Mouse (Mus musculus) CH12.LX (cell line): ENCODE results near the gene Foxp1. TPM values are rescaled to one million over a fixed set of nuclear protein-coding genes. Genes with fewer than 3 reads are reported as not detected.

Experiments
- DNase-seq: peaks from one replicate; pipeline ENCODE4 v3.0.0-alpha.2; 2013; ENCODE audit errors: extremely low read depth
- H3K27ac ChIP-seq: 2 replicates; pipeline ENCODE4 v1.5.1; 2012; ENCODE audit warnings: low read depth, mild to moderate bottlenecking, control low read depth, moderate library complexity; ENCODE audit not compliant: insufficient read depth
- H3K27me3 ChIP-seq: replicated peaks from 2 replicates; pipeline ENCODE3; 2012; ENCODE audit warnings: inconsistent platforms
- H3K36me3 ChIP-seq, 2 experiments: replicated peaks in 1 of 2; 2 replicates each; pipeline versions ENCODE3 to v1.6.1; 2012; ENCODE audit warnings: inconsistent platforms in 1 of 2, low read length in 1 of 2, mild to moderate bottlenecking in 1 of 2, mixed read lengths in 1 of 2, moderate library complexity in 1 of 2; ENCODE audit not compliant: control insufficient read depth in 1 of 2, insufficient read depth in 1 of 2
- H3K4me1 ChIP-seq, 2 experiments: 2 replicates each; pipeline ENCODE4 v1.6.1; 2012; ENCODE audit warnings: inconsistent platforms in 1 of 2, moderate library complexity in 1 of 2; ENCODE audit not compliant: insufficient read depth in 2 of 2, control insufficient read depth in 1 of 2
- H3K4me2 ChIP-seq: 2 replicates; pipeline ENCODE4 v1.6.1; 2012; ENCODE audit warnings: low read depth, mild to moderate bottlenecking, control low read depth; ENCODE audit not compliant: poor library complexity, insufficient read depth, severe bottlenecking
- H3K4me3 ChIP-seq, 3 experiments: fragments of 150-350 bp in 1 of 3; sonication (generic) in 1 of 3; replicated peaks in 1 of 3; 2 replicates each; pipeline versions ENCODE3 to v1.5.1; 2011 to 2012; ENCODE audit warnings: low read depth in 2 of 3, low read length in 2 of 3, mild to moderate bottlenecking in 2 of 3, moderate library complexity in 2 of 3, control low read depth in 1 of 3, improper control_type of control experiment in 1 of 3, inconsistent platforms in 1 of 3, mixed read lengths in 1 of 3; ENCODE audit not compliant: poor library complexity in 1 of 3
- H3K79me2 ChIP-seq: replicated peaks from 2 replicates; pipeline ENCODE4 v1.6.1; 2012; ENCODE audit warnings: mild to moderate bottlenecking, moderate library complexity; ENCODE audit not compliant: control insufficient read depth, poor library complexity, insufficient read depth, severe bottlenecking; ENCODE audit errors: extremely low read depth
- H3K9ac ChIP-seq: 2 replicates; pipeline ENCODE4 v1.6.1; 2012; ENCODE audit warnings: low read depth, mild to moderate bottlenecking, control low read depth, moderate library complexity; ENCODE audit not compliant: insufficient read depth
- H3K9me3 ChIP-seq: replicated peaks from 2 replicates; pipeline ENCODE3; 2012; ENCODE audit warnings: low read length, inconsistent platforms, mixed read lengths
- BHLHE40 ChIP-seq: IDR thresholded peaks from 2 replicates; pipeline ENCODE4 v1.6.1; 2011; ENCODE audit warnings: mild to moderate bottlenecking, low read depth, low read length, improper control_type of control experiment
- CHD1 ChIP-seq: IDR thresholded peaks from 2 replicates; pipeline ENCODE4 v1.6.1; 2012; ENCODE audit warnings: low read depth, low read length, improper control_type of control experiment, inconsistent platforms
- CTCF ChIP-seq, 2 experiments: IDR thresholded peaks in 1 of 2; conservative IDR thresholded peaks in 1 of 2; 2 replicates each; pipeline ENCODE4 v1.5.1; 2011 to 2012; ENCODE audit warnings: low read depth in 2 of 2, low read length in 2 of 2, improper control_type of control experiment in 1 of 2, inconsistent platforms in 1 of 2, mild to moderate bottlenecking in 1 of 2, moderate library complexity in 1 of 2
- ELF1 ChIP-seq: IDR thresholded peaks from 2 replicates; pipeline ENCODE4 v1.6.1; 2014; ENCODE audit warnings: low read depth, mild to moderate bottlenecking, inconsistent platforms, low read length, improper control_type of control experiment
- EP300 ChIP-seq: IDR thresholded peaks from 2 replicates; pipeline ENCODE4 v1.6.1; 2011; ENCODE audit warnings: low read length, improper control_type of control experiment
- ETS1 ChIP-seq: conservative IDR thresholded peaks from 2 replicates; pipeline ENCODE4 v1.6.1; 2012; ENCODE audit warnings: low read depth, mild to moderate bottlenecking, inconsistent platforms, low read length, improper control_type of control experiment, moderate library complexity
- GABPA ChIP-seq: IDR thresholded peaks from 2 replicates; pipeline ENCODE4 v1.6.1; 2012; ENCODE audit warnings: low read depth, low read length, improper control_type of control experiment, inconsistent platforms; ENCODE audit not compliant: insufficient replicate concordance
- HCFC1 ChIP-seq: IDR thresholded peaks from 2 replicates; pipeline ENCODE4 v1.6.1; 2012; ENCODE audit warnings: low read depth, mild to moderate bottlenecking, inconsistent platforms, low read length, improper control_type of control experiment
- IRF4 ChIP-seq: IDR thresholded peaks from 2 replicates; pipeline ENCODE4 v1.6.1; 2014; ENCODE audit warnings: low read depth, mild to moderate bottlenecking, inconsistent platforms, low read length, improper control_type of control experiment
- JUND ChIP-seq: conservative IDR thresholded peaks from 2 replicates; pipeline ENCODE4 v1.6.1; 2011; ENCODE audit warnings: low read depth, low read length, improper control_type of control experiment
- KAT2A ChIP-seq: IDR thresholded peaks from 2 replicates; pipeline ENCODE4 v1.6.1; 2012; ENCODE audit warnings: low read length, improper control_type of control experiment, inconsistent platforms; ENCODE audit not compliant: insufficient replicate concordance
- MAX ChIP-seq: IDR thresholded peaks from 2 replicates; pipeline ENCODE4 v1.6.1; 2011; ENCODE audit warnings: low read length, improper control_type of control experiment
- MAZ ChIP-seq: IDR thresholded peaks from 2 replicates; pipeline ENCODE4 v1.6.1; 2012; ENCODE audit warnings: low read depth, mild to moderate bottlenecking, inconsistent platforms, low read length, improper control_type of control experiment, moderate library complexity
- MYC ChIP-seq: IDR thresholded peaks from 2 replicates; pipeline ENCODE4 v1.6.1; 2011; ENCODE audit warnings: low read depth, mild to moderate bottlenecking, improper control_type of control experiment, low read length
- POLR2A ChIP-seq: IDR thresholded peaks from 2 replicates; pipeline ENCODE4 v1.6.1; 2011; ENCODE audit warnings: low read depth, mild to moderate bottlenecking, improper control_type of control experiment, low read length
- POLR2AphosphoS2 ChIP-seq: IDR thresholded peaks from 2 replicates; pipeline ENCODE4 v1.6.1; 2011; ENCODE audit warnings: low read depth, low read length, improper control_type of control experiment
- RAD21 ChIP-seq: IDR thresholded peaks from 2 replicates; pipeline ENCODE4 v1.6.1; 2011; ENCODE audit warnings: low read depth, mild to moderate bottlenecking, low read length, improper control_type of control experiment, moderate library complexity
- SIN3A ChIP-seq: IDR thresholded peaks from 2 replicates; pipeline ENCODE4 v1.6.1; 2012; ENCODE audit warnings: low read length, improper control_type of control experiment, inconsistent platforms
- TCF12 ChIP-seq: IDR thresholded peaks from 2 replicates; pipeline ENCODE4 v1.6.1; 2014; ENCODE audit warnings: low read depth, mild to moderate bottlenecking, inconsistent platforms, low read length, improper control_type of control experiment
- USF2 ChIP-seq: conservative IDR thresholded peaks from 2 replicates; pipeline ENCODE4 v1.6.1; 2011; ENCODE audit warnings: low read depth, low read length, improper control_type of control experiment
- ZC3H11A ChIP-seq: IDR thresholded peaks from 2 replicates; pipeline ENCODE4 v1.6.1; 2012; ENCODE audit warnings: low read depth, mild to moderate bottlenecking, inconsistent platforms, low read length, improper control_type of control experiment
- ZKSCAN1 ChIP-seq: IDR thresholded peaks from 2 replicates; pipeline ENCODE4 v1.6.1; 2012; ENCODE audit warnings: low read depth, inconsistent platforms, low read length, improper control_type of control experiment, borderline replicate concordance
- ZNF384 ChIP-seq: IDR thresholded peaks from 2 replicates; pipeline ENCODE4 v1.6.1; 2012; ENCODE audit warnings: low read depth, low read length, improper control_type of control experiment, inconsistent platforms
- dilution Hi-C: fragments of 300-500 bp; cut with MboI; formaldehyde crosslinking; loops from 2 replicates; pipeline ENCODE4 v1.14.3; 2020; ENCODE audit warnings: low sequenced_read_pairs; ENCODE audit not compliant: extremely low pct_unique_long_range_greater_than_20kb, extremely low pct_ligation_motif_present
- in situ Hi-C: fragments of 300-500 bp; cut with MboI; formaldehyde crosslinking; loops from 3 replicates; pipeline ENCODE4 v1.14.3; 2019; ENCODE audit warnings: low sequenced_read_pairs, low pct_ligation_motif_present, low pct_unique_long_range_greater_than_20kb, mixed read lengths
- polyA plus RNA-seq: library from polyadenylated mRNA; unstranded; fragments of >175 nt; gene quantifications from 2 replicates; pipeline ENCODE4 v1.2.1, GENCODE M21; 2012; ENCODE audit warnings: low read depth; ENCODE audit not compliant: insufficient read length
- total RNA-seq, 2 experiments: library from RNA; depleted of rRNA; stranded (reverse); fragments of 300-350 nt in 1 of 2; fragments of >200 nt in 1 of 2; gene quantifications; 2 replicates each; pipeline ENCODE4 v1.2.3; 2012 to 2014

Gene Foxp1
- total and polyA plus RNA-seq, 3 experiments: 66.5 to 105 (median 87.4) TPM

DNA sequence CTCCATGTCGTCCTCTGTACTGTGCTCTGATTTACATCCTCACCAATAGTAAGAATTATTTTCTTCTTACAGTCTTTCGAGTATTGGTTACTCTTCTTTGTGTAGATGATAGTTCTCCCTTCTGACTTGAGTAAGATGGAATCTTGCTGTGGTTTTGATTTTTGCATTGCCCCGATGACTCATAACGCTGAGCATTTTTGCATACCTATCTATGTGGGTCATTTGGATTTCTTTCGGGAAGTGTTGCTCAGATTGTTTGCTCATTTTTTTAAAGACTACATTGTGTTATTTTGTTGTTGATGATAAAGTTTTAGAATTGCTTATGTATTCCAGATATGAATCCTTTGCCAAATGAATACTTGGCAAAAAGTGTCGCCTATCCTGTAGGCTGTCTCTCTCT, 621.3 kb downstream of the Foxp1 start (continued):
- TF ChIP-seq GABPA (no peak), RAD21 (no peak; the same call in 1 of the 2 replicates), ZC3H11A (no peak), IRF4 (peak; percentile 92), ELF1 (no peak), CTCF (conservative IDR thresholded peaks at IDR 0.05 in 1 of 2, IDR thresholded peaks at IDR 0.05 in 1 of 2; ENCODE audit: low read depth in 2 of 2, low read length in 2 of 2) (no peak), ETS1 (peak; percentile 74), ZNF384 (peak; percentile 87), SIN3A (no peak), KAT2A (no peak), TCF12 (peak; percentile 41; the same call in 1 of the 2 replicates), CHD1 (no peak), MAX (no peak), HCFC1 (no peak), POLR2AphosphoS2 (no peak), BHLHE40 (peak; percentile 48), MAZ (no peak)

- TF ChIP-seq EP300 (no peak), RAD21 (no peak), MYC (no peak), SIN3A (no peak), ZKSCAN1 (no peak), ELF1 (no peak), POLR2A (no peak), JUND (no peak), USF2 (no peak), HCFC1 (no peak)
- Histone ChIP-seq H3K4me1 (peaks cover 7 to 28% of the 10 kb centered on the region in 2 experiments; a peak in 3 of 4 replicates), H3K27me3 (no peaks in the 10 kb centered on the region), H3K36me3 (no peaks in the 10 kb centered on the region), H3K4me3 (no peak overlapping the region), H3K4me2 (no peak overlapping the region), H3K27ac (no peak overlapping the region), H3K9me3 (no peaks in the 10 kb centered on the region), H3K79me2 (no peaks in the 10 kb centered on the region), H3K9ac (no peak overlapping the region)
- dilution Hi-C loops: no loop called here
- DNase-seq: peak; percentile 25
- in situ Hi-C loops: no loop called here
Observed at GRCm38 (mm10) chr6:98878208-98878607, 644.3 kb downstream of the Foxp1 start.
